Mouse (Mus musculus): ENCODE data around the gene Rora. TPM values are rescaled to one million over a fixed set of nuclear protein-coding genes. Genes with fewer than 3 reads are reported as not detected.

The Rora gene
- polyA plus RNA-seq, 1 experiment: 5.0 TPM

DNA sequence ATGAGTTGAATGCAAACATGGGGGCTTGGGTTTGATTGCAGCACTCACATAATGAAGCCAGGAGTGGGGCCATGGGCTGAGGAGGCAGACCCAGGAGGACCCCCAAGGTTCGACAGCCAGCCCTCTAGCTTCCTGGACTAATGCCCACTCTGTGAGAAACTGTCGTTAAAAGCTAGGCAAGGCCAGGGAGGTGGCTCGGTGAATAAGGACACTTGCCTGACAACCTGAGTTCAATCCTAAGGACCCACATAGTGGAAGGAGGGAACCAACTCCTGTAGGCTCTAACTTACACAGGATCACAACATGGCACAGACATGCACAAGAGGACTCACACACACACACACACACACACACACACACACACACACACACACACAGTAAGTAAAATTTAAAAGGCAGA, 527.4 kb downstream of the Rora start:
- no peak overlapping the region for H3K4me3 ChIP-seq (ENCODE audit: insufficient read depth, low read length)
- no peaks in the 10 kb centered on the region for H3K4me1 ChIP-seq (ENCODE audit: control insufficient read depth, insufficient read depth, low read length)
- no peak overlapping the region for H3K27ac ChIP-seq (ENCODE audit: insufficient read depth, low read depth, low read length)
- TF ChIP-seq CTCF (IDR thresholded peaks at IDR 0.05; ENCODE audit: low read depth, low read length): no peak
- TF ChIP-seq POLR2A (IDR thresholded peaks at IDR 0.05; ENCODE audit: borderline replicate concordance, low read depth, low read length): no peak

DNA sequence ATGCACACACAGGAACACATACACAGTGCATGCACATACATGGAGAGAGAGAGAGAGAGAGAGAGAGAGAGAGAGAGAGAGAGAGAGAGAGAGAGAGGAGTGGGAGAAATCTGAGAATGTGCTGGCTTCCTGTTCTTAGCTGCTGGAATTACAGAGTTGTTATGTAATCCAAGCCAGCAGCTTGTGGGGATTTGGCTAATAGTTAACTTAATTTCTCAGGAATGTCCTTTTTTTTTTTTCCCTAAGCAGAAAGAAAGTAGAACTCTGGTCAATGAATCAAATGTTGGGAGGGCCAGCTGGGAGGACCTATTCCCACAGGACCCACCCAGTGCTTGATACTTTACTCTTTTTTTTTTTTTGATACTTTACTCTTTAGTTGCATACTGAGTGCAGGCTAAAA, 527.8 kb downstream of the Rora start:
- no peak overlapping the region for H3K27ac ChIP-seq (ENCODE audit: insufficient read depth, low read depth, low read length)

DNA sequence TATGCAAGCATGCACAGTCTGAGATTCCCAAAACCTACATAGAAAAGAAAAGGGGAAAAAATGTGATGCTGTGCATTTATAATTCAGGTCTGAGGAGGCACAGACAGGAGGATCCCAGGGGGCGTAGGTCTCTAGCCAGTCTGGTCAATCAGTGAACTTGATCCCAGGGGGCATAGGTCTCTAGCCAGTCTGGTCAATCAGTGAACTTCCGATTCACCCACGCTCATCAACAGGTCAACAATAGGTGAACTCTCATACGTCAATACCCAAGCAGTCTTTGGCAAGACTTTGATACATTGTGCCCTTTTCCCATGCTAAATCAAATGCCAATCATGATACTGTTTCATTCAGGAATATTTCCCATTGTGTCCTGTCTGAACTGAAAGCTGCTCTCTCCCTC, 530.3 kb downstream of the Rora start:
- TF ChIP-seq CTCF (IDR thresholded peaks at IDR 0.05; ENCODE audit: low read depth, low read length) (no peak), POLR2A (IDR thresholded peaks at IDR 0.05; ENCODE audit: borderline replicate concordance, low read depth, low read length) (no peak)
- no peak overlapping the region for H3K27ac ChIP-seq (ENCODE audit: insufficient read depth, low read depth, low read length)
- H3K4me3 ChIP-seq (ENCODE audit: insufficient read depth, low read length): no peak overlapping the region
- H3K4me1 ChIP-seq (ENCODE audit: control insufficient read depth, insufficient read depth, low read length): no peaks in the 10 kb centered on the region

More for the DNA sequence above, 527.8 kb downstream of the Rora start:
- Histone ChIP-seq H3K4me1 (ENCODE audit: control insufficient read depth, insufficient read depth, low read length) (no peaks in the 10 kb centered on the region), H3K4me3 (ENCODE audit: insufficient read depth, low read length) (no peak overlapping the region)
- TF ChIP-seq CTCF (IDR thresholded peaks at IDR 0.05; ENCODE audit: low read depth, low read length): no peak
- no peak for TF ChIP-seq POLR2A (IDR thresholded peaks at IDR 0.05; ENCODE audit: borderline replicate concordance, low read depth, low read length)

GRCm38 (mm10) chr9:69190726-69191125, 537.1 kb downstream of the Rora start:
- Histone ChIP-seq H3K27ac (ENCODE audit: insufficient read depth, low read depth, low read length) (no peak overlapping the region), H3K4me1 (ENCODE audit: control insufficient read depth, insufficient read depth, low read length) (no peaks in the 10 kb centered on the region), H3K4me3 (ENCODE audit: insufficient read depth, low read length) (no peak overlapping the region)
- no peak for TF ChIP-seq CTCF (IDR thresholded peaks at IDR 0.05; ENCODE audit: low read depth, low read length)
- TF ChIP-seq POLR2A (IDR thresholded peaks at IDR 0.05; ENCODE audit: borderline replicate concordance, low read depth, low read length): no peak

- H3K4me1 ChIP-seq (ENCODE audit: control insufficient read depth, insufficient read depth, low read length): no peaks in the 10 kb centered on the region
- H3K4me3 ChIP-seq (ENCODE audit: insufficient read depth, low read length): no peak overlapping the region
- H3K27ac ChIP-seq (ENCODE audit: insufficient read depth, low read depth, low read length): no peak overlapping the region
- TF ChIP-seq POLR2A (IDR thresholded peaks at IDR 0.05; ENCODE audit: borderline replicate concordance, low read depth, low read length): no peak
- TF ChIP-seq CTCF (IDR thresholded peaks at IDR 0.05; ENCODE audit: low read depth, low read length): no peak
Measured at GRCm38 (mm10) chr9:69192446-69192845, 538.9 kb downstream of the Rora start.

GRCm38 (mm10) chr9:69194638-69195605, 541.3 kb downstream of the Rora start:
- H3K4me3 ChIP-seq (ENCODE audit: insufficient read depth, low read length): no peak overlapping the region
- TF ChIP-seq POLR2A (IDR thresholded peaks at IDR 0.05; ENCODE audit: borderline replicate concordance, low read depth, low read length) (no peak), CTCF (IDR thresholded peaks at IDR 0.05; ENCODE audit: low read depth, low read length) (no peak)
- H3K4me1 ChIP-seq (ENCODE audit: control insufficient read depth, insufficient read depth, low read length): no peaks in the 10 kb centered on the region
- no peak overlapping the region for H3K27ac ChIP-seq (ENCODE audit: insufficient read depth, low read depth, low read length)

- Histone ChIP-seq H3K27ac (ENCODE audit: insufficient read depth, low read depth, low read length) (no peak overlapping the region), H3K4me1 (ENCODE audit: control insufficient read depth, insufficient read depth, low read length) (no peaks in the 10 kb centered on the region), H3K4me3 (ENCODE audit: insufficient read depth, low read length) (no peak overlapping the region)
- TF ChIP-seq CTCF (IDR thresholded peaks at IDR 0.05; ENCODE audit: low read depth, low read length): no peak
- TF ChIP-seq POLR2A (IDR thresholded peaks at IDR 0.05; ENCODE audit: borderline replicate concordance, low read depth, low read length): no peak
Measured at GRCm38 (mm10) chr9:69213796-69214195, 560.2 kb downstream of the Rora start.

DNA sequence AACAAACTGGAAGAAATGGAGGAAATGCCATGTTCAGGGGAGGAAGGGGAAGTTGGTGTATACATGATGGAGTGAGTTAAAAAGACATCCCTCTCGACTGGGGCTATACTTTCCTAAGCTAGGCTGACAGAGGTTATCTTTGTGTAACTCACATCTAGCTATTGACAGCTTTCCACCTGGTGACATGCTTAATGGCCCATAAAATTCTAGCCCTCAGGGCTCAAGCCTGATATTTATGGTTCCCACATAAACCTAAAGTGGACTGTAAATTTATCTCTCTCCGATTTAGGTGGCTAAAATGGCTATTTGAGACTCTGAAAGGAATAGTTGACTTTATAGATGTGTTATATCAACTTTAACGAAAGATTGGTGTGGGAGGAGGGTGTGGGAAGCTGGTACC, 571.3 kb downstream of the Rora start:
- H3K4me1 ChIP-seq (ENCODE audit: control insufficient read depth, insufficient read depth, low read length): no peaks in the 10 kb centered on the region
- TF ChIP-seq CTCF (IDR thresholded peaks at IDR 0.05; ENCODE audit: low read depth, low read length): no peak
- no peak for TF ChIP-seq POLR2A (IDR thresholded peaks at IDR 0.05; ENCODE audit: borderline replicate concordance, low read depth, low read length)
- no peak overlapping the region for H3K27ac ChIP-seq (ENCODE audit: insufficient read depth, low read depth, low read length)

GRCm38 (mm10) chr9:69226424-69226823, 572.8 kb downstream of the Rora start:
- TF ChIP-seq CTCF (IDR thresholded peaks at IDR 0.05; ENCODE audit: low read depth, low read length) (no peak), POLR2A (IDR thresholded peaks at IDR 0.05; ENCODE audit: borderline replicate concordance, low read depth, low read length) (no peak)
- H3K27ac ChIP-seq (ENCODE audit: insufficient read depth, low read depth, low read length): no peak overlapping the region
- no peak overlapping the region for H3K4me3 ChIP-seq (ENCODE audit: insufficient read depth, low read length)
- no peaks in the 10 kb centered on the region for H3K4me1 ChIP-seq (ENCODE audit: control insufficient read depth, insufficient read depth, low read length)

More for the DNA sequence above, 571.3 kb downstream of the Rora start:
- H3K4me3 ChIP-seq (ENCODE audit: insufficient read depth, low read length): no peak overlapping the region

- H3K4me3 ChIP-seq (ENCODE audit: insufficient read depth, low read length): no peak overlapping the region
- TF ChIP-seq CTCF (IDR thresholded peaks at IDR 0.05; ENCODE audit: low read depth, low read length) (no peak), POLR2A (IDR thresholded peaks at IDR 0.05; ENCODE audit: borderline replicate concordance, low read depth, low read length) (no peak)
- H3K4me1 ChIP-seq (ENCODE audit: control insufficient read depth, insufficient read depth, low read length): no peaks in the 10 kb centered on the region
- H3K27ac ChIP-seq (ENCODE audit: insufficient read depth, low read depth, low read length): no peak overlapping the region
Measured at GRCm38 (mm10) chr9:69227806-69228205, 574.2 kb downstream of the Rora start.
